Mouse (Mus musculus) liver, embryonic 14.5 days (tissue): ENCODE data around the gene Rac3.

Experiments used
- CTCF ChIP-seq: IDR thresholded peaks from 2 replicates; pipeline ENCODE4 v1.5.1; 2016; ENCODE audit warnings: antibody characterized with exemption, low read depth, control low read depth
- EP300 ChIP-seq: IDR thresholded peaks from 2 replicates; pipeline ENCODE4 v1.6.1; 2016; ENCODE audit warnings: antibody characterized with exemption, low read depth

DNA sequence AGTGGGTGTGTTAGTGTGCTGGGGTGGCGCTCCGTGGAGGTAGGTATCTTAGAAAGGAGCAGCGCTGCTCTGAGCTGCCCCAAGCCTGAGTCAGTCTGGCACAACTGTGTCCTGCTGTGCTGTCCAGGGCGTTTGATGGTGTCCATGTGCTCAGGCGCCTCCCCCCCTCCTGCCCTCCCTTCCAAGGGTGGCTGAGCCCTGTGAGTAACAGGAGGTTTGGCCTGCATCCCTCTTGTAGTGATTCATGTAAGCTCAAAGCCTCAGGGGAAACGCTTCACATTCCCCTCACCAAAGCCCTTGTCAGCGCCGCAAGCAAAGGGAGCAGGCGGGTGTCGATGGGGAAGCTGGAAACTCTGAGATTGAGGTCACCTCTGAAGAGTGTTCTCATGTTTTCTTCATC is 23.5 kb upstream of the Rac3 start:
- TF ChIP-seq CTCF (no peak), EP300 (no peak)
